Mouse (Mus musculus): ENCODE measurements around the gene Hsh2d.

- no peak for TF ChIP-seq CTCF (IDR thresholded peaks at IDR 0.05; ENCODE audit: extremely low read depth, insufficient read depth, low read length)
- no peak for TF ChIP-seq POLR2A (IDR thresholded peaks at IDR 0.05; ENCODE audit: extremely low read depth, insufficient read depth, low read length)
These were observed 42.2 kb upstream of the Hsh2d start for GRCm38 (mm10) chr8:72147266-72147665.

Data from cortical plate, adult 2 months (tissue).